Mouse (Mus musculus) frontal cortex, postnatal 10 days (tissue): ENCODE results near the gene Rassf5.
A peak's percentile ranks its signal among the peaks of the same experiment; 100 is the strongest.
"Not testable (repeated sequence)": the region's sequence is repeated elsewhere in the genome, so short reads cannot be mapped to it uniquely, and the experiment has no call there.

Experiments used
- DNase-seq, 2 experiments: peaks; one replicate each; pipeline ENCODE4 v3.0.0; 2022; ENCODE audit warnings: low spot score in 2 of 2, mixed read lengths in 1 of 2

Gene Rassf5

GRCm38 (mm10) chr1:131180386-131180785, 64.7 kb downstream of the Rassf5 start:
- DNase-seq, result no peak

- no peak for DNase-seq
Observed at GRCm38 (mm10) chr1:131178083-131178482, 67.0 kb downstream of the Rassf5 start.

GRCm38 (mm10) chr1:131177249-131177648, 67.8 kb downstream of the Rassf5 start:
- DNase-seq, result no peak

GRCm38 (mm10) chr1:131175819-131176218, 69.2 kb downstream of the Rassf5 start:
- DNase-seq, result no peak

DNA sequence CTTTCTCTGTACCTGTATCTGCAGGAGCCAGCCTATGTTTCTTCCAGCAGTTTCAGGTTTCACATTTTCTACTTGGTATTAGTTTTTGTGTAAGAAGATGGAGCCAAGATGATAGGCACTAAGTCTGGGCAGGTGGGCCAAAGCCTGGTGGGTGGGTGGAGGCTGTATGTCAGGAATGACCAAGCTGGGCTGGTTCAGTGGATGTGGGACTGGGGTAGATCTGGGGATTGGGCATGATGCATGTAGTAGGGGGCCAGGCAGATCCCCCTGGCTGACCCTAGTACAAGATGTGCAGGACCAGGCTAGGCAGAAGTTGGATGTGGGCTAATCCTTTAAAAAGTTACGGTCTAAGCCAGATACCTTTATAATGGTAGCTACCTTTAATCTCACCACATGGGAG, 69.9 kb downstream of the Rassf5 start:
- no peak for DNase-seq

DNA sequence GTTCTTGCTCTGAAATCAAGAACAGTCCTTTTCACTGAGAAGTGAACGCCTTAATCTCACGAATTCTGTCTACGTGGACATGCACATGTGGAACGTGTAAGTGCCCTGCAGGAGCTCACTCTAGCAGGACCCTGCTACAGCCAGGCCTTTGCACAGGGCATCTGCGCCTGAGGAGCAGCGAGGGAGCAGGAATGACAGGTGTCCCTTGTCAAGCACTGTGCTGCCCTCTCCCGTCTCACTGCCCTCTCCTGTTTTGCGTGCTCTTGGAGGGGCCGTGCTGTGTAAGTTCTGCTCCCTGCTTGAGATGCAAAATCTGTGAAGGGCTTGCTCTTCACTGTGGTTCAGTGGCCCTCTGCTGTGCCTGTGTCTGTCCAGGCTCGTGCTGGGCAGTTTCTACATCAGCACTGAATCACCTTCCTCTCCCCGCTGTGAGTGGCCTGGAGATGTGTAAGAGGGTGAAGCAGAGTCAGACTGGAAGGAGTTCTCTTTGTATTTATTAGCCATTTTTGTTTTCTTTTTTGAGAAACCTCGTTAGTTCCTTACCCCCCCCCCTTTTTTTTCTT, 70.7 kb downstream of the Rassf5 start:
- DNase-seq, result no peak

DNA sequence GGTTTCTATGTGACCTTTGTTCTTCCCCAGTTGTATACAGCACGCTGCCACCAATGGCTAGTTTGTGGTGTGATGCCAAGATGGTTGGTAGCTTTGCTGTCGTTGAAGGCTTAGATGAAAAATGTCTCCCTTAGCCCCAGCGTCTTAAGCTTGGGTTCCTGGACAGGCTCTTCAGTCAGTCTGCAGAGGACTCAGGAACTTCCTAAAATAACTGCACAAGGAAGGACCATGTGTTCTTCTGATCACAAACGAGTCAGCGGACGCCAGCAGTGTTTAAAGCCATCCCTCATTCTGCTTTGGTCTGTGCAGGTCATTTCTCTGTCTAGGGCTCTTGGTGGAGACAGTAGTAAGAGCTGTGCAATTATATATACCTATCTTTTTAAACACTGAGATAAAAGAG, 71.2 kb downstream of the Rassf5 start:
- DNase-seq, result no peak

DNA sequence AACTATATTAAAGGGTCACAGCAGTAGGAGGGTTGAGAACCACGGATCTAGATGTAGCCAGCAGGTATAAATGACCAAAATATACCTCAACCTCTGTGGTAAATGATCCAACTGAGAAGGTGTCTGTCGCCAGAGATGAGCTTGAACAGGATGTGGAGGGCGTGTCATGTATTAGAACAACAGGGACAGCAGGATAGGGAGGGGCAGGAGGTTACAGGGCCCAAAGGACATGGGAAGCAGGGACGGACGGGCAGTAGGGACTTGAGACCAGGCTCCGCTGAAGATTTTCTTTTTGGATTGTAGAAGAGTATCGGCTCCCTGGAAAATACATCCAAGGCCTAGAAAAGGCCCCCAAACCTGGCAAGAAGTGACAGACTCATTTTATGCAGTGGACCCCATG, 72.1 kb downstream of the Rassf5 start:
- DNase-seq, result no peak

GRCm38 (mm10) chr1:131167612-131168011, 77.4 kb downstream of the Rassf5 start:
- DNase-seq, result no peak

DNA sequence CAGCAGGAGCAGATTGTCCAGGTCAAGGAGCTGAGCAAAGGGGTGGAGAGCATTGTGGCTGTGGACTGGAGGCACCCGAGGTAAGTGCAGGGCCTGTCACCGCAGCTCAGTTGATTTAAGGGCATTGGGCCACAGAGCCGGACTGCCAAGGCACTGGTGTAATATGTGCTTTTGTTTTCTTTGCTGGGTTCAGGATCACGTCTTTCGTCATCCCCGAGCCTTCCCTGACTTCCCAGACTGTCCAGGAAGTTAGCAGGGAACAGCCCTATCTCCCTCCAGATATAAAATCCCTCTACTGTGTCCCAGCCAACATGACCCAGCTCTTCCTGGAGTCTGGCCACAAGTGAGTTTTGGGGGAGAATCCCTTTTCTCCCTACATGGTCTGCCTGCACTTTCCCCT, 80.6 kb downstream of the Rassf5 start:
- DNase-seq, result no peak

DNA sequence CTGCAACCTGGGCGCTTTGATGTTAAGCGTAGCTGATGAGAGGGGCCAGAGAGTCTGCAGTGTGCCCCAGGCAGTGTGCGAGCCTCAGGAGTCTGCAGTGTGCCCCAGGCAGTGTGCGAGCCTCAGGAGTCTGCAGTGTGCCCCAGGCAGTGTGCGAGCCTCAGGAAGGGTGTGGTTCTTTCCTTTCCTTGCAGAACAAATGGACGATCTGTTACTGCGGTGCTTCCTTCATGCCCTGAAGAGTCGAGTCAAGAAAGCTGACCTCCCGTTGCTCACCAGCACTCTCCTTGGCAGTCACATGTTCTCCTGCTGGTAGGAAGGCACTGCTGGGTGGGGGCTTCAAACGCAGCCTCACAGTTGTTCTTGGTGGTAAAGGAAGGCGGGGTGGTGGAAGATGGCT, 84.0 kb downstream of the Rassf5 start:
- DNase-seq, result no peak

- not testable (repeated sequence) for DNase-seq
Observed at GRCm38 (mm10) chr1:131159573-131160327, 85.3 kb downstream of the Rassf5 start.

GRCm38 (mm10) chr1:131155456-131155855, 89.6 kb downstream of the Rassf5 start:
- DNase-seq, result no peak

GRCm38 (mm10) chr1:131153018-131153629, 91.9 kb downstream of the Rassf5 start, which contains the start of gene Eif2d:
Eif2d (plus strand) TSS chr1:131153181.
- DNase-seq, result peak; percentile 76 to 84

GRCm38 (mm10) chr1:131149496-131149895, 95.6 kb downstream of the Rassf5 start:
- DNase-seq, result no peak

DNA sequence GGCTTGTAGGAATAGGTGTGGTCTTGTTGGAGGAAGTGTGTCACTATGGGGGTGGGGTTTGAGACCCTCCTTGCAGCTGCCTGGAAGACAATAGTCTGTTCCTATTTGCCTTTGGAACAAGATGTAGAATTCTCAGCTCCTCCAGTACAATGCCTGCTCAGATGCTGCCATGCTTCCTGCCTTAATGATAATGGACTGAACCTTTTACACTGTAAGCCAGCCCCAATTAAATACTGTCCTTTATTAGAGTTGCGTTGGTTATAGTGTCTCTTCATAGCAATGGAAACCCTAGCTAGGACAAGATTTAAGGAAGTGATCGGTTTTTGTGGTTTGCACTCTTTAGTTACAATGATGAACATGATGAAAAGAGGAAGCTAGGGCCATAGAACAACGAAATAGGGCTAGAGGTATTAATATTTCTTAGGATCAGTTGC, 98.9 kb downstream of the Rassf5 start:
- no peak for DNase-seq

DNA sequence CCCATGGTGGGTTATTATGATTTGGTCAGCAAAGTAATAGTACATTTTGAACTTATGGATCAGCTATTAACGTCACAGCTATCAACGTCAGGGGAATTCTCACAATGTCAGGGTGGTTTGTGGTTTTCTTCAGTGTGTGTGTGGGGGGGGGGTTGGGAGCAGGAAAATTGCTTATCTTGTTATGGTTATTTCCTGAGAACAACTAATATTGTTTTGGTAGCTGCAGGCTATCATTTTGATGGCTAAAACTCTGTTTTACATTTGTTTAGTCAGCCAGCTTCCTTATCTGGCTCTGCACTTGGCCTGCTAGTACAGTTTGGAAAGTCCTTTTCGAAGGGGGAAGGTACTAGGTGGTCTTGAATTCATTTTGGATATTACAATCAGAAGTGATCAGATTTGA, 99.8 kb downstream of the Rassf5 start:
- DNase-seq, result not testable (repeated sequence)

DNA sequence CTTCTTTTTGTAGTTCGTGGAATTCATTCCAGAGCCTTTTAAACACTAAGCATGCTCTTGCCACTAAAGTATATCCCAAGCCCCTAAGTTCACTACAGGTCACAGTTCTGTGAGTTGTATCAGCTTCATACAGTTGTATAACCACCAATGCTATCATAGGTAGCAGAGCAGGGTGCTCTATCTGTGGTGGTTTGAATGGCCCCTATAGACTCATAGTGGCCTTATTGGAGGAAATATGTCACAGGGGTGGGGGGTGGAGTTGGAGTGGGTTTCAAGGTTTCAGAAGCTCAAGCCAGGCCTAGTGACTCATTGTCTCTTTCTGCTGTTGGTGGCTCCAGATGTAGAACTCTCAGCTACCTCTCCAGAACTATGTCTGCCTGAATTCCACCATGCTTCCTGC, 102.6 kb downstream of the Rassf5 start:
- no peak for DNase-seq

DNA sequence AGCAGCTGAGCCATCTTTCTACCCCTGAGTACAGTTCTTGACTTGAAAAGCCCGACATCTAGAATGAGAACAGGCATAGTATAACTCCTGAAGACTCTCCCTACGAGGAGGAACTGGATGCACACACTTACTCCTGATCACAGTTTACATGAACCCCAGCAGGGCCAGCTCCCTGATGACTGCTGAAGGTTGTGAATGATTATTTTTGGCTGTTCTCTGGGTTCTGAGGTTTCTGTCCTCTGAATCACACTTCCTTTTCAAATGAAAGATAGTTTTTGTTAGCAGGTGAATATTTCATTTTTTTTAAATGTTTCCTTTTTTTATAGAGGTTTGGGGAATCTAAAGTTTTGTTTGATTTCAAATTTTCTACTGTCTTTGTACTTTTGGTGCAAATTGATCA, 103.6 kb downstream of the Rassf5 start:
- no peak for DNase-seq

DNA sequence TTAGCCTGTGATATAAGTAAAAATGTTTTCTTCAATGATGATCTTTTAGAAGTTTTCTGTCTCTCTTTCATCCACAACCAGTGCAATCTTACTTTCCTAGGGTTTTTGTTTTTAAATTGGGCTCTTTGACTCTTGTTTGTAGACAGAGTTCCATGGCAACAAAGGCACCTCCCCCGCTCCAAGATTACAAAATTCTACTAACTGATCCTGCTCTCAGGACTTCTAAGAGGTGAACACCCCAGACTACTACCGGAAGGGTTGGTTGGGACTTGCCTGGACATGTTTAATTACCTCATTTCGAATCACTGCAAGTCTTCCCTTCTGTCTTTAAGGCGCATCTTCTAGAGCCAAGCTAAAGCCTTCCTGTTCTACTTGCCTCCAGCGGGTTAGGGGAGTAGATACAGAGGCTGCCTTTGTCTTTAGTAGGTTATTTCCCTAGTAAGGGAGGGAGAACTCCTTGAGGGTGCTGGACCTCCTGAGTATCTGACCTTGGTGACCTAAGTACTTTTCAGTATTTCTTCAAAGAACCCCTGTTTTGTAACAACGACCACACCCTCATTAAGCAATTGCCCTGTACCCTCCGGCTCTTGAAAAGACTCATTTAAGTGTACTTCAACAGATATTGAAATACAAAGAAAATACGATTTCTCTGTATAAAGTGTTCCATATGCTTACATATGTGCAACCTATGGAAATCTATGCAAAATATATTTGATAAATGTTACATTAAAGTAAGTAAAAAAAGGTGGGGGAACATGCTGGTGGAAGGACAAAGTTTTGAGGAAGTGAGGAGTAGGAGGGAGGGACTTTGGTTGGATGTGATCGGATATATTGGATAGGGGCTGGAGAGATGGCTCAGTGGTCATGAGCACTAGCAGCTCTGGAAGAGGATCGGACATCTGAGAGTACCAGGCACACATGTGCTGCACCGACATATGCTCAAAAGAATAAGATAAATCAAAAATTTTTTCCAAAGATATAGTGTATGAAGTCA, 105.7 kb downstream of the Rassf5 start:
- no peak for DNase-seq

- DNase-seq, result peak; percentile 83 to 90
Observed at GRCm38 (mm10) chr1:131138191-131139016, 106.7 kb downstream of the Rassf5 start, which contains the start of gene Dyrk3. Dyrk3 (minus strand) TSS chr1:131138340.
